Mouse (Mus musculus): Measurements from ENCODE around the gene Spa17.

Gene Spa17

DNA sequence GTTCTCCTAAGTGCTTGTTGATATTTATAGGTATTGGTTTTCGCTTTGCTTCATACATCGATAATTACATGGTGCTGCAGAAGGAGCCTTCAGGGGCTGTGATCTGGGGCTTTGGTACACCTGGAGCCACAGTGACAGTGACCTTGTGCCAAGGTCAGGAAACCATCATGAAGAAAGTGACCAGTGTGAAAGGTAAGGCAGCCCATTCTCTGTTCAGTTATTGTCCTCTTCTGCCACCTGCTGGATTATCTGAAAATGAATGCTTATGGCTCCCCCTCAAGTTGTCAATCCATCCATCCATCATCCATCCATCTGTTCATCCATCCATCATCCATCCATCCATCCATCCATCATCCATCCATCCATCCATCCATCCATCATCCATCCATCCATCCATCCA, 3.2 kb upstream of the Spa17 start:
- DNase-seq (ENCODE audit: low spot score in 2 of 2): no peak

DNA sequence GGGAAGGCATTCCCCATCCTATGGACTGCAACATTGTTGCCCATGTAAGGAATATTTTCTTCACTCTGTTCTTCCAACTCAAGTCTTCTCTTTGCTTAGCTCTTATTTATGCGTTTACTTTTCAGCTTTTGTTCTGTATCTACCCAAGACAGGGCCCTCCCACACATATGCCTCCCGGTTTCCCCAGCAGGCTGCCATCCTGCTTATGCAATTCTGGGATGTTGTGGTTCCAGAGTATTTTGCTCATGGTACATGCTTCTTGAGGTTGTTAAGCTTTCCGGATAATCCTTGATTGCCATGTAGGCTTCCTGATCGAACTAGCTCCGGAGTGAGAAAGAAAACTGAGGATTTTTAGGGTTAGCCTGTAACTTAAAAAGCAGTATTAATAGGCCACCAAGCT, 1.7 kb upstream of the Spa17 start:
- DNase-seq (ENCODE audit: low spot score in 2 of 2): no peak

DNA sequence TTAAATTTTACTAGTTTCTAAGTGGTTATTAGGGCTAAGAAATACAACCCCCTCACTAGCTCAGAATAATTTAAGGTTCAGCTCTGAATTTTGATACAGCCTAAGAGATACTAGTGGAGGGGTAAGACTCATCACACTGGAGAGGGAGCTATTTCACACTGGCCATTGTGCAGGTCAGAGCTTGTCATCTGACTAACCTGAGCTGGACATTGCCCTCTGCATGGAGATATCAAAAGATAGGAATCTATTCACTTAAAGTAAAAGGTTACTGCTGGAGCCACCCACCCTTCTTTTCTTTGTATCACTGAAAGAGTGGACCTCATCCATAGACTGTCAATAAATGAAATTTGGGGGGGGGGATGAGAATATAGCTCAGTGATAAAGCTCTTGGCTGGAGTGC, 794 bp upstream of the Spa17 start:
- no peak for DNase-seq (ENCODE audit: low spot score in 2 of 2)

DNA sequence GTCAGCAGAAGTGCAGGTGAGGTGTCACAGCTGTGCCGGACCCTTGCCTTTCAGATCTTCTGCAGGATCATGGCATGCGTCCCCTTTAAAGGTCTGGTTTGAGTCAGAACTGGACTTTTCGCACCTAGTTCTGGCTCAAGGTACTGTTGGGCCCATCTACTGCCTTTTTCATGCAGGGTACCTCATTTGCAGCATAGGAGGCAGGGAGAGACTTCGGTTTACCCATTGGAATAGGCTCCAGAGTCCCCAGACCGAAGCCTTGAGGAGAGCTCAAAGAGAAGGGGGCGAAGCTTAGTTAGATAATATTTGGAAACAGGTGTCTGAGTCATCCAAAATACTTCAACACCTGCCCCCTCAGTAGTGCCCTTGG, 374 bp upstream of the Spa17 start:
- DNase-seq (ENCODE audit: low spot score in 2 of 2): no peak

DNA sequence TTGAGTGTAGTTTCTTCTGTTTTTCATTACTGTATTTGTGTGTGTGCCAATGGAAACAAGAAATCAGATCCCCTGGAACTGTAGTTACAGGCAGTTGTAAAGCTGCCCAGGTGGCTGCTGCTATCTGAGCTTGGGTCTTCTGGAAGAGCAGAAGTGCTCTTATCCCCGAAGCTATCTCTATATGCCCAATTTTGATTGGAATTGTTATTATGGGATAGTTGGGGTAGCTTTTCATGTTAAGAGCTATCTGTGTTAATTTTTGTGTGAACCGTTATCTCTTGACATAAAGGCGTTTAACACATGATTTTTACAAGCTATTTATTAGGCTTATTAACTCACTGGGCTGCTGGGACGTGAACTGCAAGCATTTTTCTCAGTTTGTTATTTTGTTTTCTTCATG, 4.0 kb downstream of the Spa17 start:
- no peak for DNase-seq (ENCODE audit: low spot score in 2 of 2)

DNA sequence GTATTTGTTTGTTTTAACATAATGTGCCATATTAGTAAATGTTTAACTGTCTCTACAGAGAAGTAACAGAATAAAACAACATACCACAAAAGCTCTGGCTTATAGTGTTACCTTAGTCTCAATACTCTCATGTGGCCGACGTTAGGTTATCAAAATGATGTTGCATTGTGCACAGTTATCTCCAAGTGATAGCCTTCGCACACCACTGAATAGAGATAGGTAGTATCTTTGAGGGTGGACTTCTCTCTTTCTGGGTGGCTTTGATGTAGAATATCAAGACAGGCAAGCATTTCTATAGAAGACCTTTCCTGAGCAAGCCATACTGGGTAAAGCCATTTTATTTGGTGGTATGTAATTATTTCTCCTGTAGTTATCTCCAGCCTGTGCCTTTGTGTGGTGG, 8.4 kb downstream of the Spa17 start:
- DNase-seq (ENCODE audit: low spot score in 2 of 2): no peak

DNA sequence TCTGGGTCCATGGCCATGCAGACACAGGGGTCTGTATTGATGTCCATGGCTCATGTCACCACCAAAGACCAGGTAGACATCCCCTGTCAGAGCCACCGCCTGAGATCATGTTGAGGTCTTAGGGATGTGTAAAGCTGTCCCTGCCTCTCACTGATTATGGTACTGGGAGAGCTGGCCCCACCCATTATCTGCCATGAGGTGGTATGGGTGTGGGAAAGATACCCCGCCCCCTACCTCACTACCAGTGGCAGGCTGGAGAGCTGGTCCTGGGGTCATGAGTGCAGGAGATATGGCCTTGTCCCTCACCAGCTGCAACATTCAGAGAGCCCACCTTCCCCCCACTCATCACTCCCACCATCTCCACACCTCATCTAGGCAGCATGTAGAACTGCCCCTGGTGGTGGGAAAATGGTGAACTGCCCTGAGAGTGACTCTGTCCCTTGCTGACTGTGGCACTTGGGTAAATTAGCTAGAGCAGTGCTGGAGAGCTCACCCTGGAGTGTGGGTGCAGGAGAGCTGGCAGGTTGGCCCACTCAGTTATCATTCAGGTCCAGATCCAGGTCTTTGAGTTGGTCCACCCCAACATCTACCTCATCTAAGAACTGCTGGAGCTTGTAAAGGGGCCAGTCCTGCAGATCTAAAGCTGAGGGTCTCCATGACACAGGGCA, 12.8 kb downstream of the Spa17 start:
- no peak for DNase-seq (ENCODE audit: low spot score in 2 of 2)

DNA sequence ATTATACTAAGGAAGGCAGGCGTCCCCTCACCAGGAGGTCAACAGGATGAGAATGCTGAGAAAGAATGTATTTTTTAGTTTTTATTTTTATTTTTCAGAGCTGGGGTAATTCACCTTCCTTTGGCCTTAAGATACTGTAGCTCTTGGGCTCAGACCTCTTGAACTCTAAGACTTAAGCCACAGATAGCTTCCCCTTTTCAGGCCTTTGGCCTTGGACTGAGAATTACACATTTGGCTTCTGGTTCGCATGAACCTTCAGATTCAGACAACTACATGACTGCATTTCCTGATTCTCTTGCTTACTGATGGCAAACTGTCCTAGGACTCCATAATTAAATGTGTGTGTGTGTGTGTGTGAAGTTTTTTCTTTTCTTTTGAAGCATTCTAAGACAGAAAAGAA, 14.9 kb downstream of the Spa17 start:
- no peak for DNase-seq (ENCODE audit: low spot score in 2 of 2)

DNA sequence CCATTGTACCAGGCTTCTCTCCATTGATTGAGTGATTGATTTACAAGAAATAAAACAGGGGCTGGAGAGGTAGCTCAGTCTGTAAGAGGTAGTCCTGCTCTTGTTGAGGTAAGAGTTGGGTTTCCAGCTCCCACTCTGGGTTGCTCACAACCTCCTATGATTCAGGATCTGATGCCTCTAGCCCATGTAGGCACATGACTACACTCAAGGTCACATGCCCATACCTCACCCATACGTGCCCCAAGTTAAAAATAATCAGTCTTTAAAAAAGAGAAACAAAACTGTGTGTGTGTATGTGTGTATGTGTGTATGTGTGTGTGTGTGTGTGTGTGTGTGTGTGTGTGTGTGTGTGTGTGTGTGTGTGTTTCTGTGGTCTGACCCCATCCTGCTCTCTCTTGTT, 18.0 kb downstream of the Spa17 start:
- DNase-seq (ENCODE audit: low spot score in 2 of 2): no peak

DNA sequence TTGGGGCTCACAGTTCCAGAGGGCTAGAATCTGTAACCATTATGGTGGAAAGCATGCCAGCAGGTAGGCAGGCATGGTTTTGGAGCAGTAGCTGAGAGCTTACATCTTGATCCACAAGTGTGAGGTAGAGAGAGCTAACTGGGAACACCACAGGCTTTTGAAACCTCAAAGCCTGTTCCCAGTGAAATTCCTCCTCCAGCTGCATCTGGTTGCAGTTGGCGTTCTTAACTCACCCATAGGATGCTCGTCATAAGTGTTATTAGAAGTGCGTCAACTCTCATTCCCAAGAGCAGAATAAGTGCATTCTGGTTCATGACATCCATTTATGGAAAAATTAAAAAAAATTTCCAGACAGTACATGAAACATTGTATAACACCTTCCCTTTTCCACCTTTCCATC, 19.8 kb downstream of the Spa17 start:
- no peak for DNase-seq (ENCODE audit: low spot score in 2 of 2)

DNA sequence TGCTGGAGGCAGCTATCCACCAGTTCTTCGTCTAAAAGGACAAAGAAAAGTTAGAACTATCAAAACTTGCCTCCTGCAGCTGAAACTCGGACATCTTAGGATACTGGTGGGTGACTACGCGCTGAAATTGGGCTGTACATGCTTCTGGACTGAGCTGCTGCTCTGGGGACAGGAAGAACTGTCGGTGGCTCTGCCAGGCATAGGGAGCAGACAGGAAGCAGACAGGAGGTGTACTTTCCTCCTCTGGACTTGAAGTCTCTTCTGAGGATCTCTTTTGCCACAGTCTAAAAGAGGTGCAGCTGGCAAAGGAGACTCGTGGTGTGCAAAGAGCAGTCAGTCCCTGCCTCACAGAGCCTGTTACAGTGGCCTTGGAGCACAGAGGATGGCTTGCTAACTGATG, 20.9 kb downstream of the Spa17 start:
- DNase-seq (ENCODE audit: low spot score in 2 of 2): no peak

DNA sequence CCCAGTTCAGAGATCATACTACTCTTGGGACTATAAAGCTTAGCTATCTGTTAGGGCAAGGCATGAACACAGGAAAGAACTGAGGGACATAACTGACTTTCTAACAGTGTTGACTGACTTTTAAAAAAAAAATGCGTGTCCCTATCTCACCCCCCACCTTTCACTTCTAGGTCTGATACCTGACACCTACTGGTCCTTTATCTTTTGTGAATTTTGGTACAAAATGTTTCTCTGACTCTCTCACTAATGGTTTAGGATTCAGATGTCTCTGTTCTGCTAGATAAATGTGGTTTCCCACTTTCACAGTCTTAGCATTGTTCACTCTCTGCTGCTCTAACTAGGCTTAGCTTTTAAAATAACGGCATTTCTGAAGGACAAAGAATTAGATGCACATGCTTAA, 21.5 kb downstream of the Spa17 start:
- DNase-seq (ENCODE audit: low spot score in 2 of 2): no peak

DNA sequence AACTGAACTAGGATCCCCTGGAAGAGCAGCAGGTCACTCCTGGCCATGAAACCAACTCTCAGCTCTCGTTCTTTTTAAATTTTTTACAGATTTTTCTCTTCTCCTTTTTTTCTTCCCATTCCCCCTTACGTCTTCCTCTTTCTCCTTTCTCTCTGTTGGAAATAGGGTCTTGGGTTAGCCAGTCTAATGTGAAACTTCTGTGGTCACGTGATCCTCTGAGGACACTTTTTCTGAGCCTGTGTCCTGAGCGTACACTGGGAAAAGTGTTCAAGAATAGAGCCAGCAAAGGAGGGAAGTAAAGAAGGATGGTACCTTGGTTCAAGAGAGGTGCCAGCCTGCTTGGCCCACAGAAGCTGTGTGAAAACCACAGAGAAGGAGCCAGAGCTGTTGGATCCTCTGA, 23.1 kb downstream of the Spa17 start:
- DNase-seq (ENCODE audit: low spot score in 2 of 2): no peak

DNA sequence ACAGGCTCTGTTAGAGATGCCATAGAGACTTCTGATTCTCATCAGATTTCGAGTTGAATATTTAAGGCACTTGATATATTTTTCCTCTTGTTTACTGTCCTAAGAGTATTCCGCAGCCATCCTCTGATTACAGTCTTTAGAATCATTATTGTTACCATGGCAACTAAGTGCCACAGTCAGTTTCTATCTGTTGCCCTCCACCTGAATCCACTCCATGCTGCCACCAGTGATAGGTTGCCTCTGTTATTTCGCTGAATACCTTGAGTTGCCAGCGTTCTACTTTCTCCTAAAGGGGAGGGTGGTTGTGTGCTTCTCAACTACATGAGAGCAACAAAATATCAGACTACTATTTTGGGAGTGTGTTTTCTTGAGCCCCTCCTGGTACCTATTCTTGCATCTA, 26.8 kb downstream of the Spa17 start:
- DNase-seq (ENCODE audit: low spot score in 2 of 2): no peak

DNA sequence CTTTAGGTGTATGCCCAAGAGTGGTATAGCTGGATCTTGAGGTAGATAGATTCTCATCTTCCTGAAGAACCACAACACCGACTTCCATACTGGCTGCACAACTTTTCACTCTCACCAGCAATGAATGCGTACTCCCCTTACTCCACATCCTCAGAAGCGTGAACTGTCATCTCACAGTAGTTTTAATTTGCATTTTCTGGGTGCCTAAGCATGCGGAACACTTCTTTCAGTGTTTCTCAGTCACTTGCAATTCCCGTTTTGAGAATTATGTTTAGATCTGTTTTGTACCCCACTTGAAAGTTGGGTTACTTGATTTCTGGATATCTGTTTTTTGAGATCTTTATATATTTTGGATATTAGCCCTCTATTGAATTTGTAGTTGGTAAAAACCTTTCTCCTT, 29.9 kb downstream of the Spa17 start:
- DNase-seq (ENCODE audit: low spot score in 2 of 2): no peak

DNA sequence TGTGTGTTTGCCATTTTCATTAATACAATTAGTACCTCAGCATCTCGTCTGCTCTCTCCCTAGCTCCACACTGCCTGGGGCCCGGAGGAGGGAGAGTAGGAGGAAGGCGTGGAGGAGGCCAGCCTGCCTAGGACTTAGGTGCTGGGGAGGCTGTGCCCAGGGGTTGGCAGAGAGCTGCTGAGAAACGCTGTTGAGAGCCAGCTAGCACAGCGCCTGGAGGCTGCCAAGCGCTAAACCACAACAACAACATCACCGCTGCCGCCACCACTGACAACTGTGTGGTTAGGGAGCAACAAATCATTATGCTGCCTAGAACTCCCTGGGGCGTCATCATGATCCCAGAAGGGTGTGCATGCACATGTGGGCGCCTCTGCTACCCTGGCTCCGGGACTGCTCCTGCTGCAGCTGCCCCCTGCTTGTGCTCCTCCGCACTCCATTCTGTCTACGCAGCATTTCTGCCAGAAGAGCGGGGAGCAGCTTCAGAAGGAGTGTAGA, 37.0 kb downstream of the Spa17 start:
- peak in 1 of 2 experiments; percentile 51 for DNase-seq (ENCODE audit: low spot score in 2 of 2)

DNA sequence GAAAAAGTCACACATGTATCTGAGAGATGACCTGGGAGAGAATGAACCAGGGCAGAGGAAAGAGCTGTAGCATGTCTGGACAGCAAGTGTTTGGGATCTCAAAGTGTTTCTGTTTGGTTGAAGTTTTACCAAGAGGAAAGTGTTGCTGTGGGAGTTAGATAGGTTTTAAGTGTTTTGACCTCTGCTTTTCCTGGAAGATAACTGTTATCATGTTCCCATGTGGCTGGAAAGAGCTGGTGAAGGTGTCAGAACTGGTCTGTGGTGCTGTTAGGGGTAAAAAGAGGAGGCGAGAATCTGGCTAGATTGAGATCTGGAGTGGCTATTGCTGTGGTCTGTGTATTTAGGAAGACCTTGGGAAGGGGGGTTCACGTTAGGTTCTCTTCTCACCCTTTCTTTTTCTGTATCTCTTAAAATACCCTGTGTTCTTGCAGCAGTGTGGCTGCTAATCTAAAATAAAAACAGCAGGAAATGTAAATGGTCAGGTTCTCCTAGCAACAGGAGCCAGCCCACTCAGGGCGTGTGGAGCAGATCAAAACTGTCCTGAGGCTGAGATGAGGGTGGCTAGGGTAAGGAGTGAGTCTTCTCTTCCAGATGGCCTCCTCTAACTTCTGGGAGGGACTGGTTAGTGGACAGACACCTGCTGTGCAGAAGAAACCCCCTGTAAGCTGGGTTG, 41.2 kb downstream of the Spa17 start:
- no peak for DNase-seq (ENCODE audit: low spot score in 2 of 2)

DNA sequence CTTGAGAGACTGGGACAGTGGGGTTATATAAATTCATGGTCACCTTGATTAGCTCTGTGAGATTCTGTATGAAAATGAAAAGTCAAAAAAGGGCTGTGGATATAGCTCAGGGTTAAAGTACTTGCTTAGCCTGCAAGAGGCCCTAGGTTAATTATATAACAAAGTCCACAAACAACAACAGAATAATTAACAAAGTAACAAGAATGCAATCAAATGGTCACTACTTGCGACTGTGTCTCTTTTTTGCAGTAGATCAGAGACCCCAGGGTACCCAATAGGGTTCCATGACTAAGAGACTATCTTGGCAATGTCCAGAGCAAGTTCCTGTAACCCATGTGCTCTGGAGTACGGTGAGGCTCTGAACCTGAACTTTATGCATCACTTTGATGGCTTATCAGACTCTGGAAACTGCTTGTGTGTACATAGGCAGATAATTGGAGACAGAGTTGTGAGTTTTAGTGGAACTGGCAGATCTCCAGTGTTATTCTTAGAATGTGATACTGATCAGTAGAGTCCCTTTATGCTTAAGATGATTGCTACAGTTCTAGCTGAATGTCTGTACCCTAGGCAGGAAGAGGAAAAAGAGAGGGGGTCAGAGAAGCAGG, 44.2 kb downstream of the Spa17 start:
- DNase-seq (ENCODE audit: low spot score in 2 of 2): no peak

DNA sequence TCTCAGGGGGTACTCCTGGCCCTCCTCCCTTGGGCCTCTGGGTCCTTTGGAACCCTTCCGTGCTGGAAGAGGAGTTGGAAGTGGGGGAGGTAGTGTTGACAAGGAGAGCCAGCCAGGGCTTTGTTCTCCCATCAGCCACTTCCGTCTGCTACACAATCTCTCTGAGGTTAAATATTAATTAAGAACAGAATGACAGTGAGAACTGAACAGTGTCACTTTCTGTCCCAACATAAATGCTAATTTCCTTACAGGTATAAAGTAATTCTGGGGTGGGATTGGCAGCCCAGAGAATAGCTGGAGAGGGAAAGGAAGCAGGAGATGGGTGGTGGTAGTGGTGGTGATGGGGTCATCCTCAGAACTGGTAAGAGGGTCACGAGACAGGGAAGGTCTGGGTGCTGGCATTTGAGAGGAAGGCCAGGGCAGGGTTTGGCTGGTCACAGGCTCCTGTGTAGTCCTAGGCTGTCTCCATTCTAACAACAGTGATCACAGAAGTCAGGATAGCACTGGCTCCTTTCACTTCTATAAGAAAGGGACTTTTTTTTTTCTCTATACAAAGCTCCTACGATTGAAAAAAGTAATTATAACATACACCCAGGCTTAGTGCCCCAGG, 44.8 kb downstream of the Spa17 start:
- no peak for DNase-seq (ENCODE audit: low spot score in 2 of 2)

DNA sequence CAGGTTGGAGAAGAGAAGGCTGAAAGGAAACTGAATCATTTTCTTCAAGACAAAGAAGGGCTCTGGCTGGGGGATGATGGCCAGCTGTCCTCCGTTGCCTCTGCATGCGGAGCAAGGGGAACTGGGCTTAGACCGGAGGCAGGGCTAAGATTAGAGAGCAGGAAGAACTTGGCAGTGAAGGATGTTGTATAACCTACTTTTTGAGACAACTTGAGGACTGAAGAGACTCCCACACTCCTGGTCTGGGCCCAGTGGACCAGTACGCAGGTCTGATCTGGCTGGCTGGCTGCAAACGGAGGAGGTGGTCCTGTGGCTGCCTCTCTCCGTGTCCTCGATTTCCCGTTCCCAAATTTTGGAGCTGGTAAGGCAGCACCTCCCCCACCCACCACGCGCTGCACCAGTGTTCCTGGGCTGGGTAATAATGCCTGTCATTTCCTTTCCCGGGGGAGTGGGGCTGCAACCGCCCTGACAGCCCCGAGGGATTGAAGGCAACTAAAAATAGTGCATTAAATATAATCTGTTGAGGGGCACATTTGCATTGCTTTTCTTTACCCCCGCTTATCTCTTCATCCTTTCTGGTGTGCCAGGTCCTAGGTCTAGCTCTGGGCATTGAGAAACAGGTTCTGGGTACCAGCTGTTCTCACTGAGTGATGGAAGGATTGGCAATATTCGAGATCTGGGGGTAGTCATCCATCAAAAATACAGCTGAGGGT, 45.5 kb downstream of the Spa17 start:
- DNase-seq (ENCODE audit: low spot score in 2 of 2): peak in 1 of 2 experiments; percentile 20

DNA sequence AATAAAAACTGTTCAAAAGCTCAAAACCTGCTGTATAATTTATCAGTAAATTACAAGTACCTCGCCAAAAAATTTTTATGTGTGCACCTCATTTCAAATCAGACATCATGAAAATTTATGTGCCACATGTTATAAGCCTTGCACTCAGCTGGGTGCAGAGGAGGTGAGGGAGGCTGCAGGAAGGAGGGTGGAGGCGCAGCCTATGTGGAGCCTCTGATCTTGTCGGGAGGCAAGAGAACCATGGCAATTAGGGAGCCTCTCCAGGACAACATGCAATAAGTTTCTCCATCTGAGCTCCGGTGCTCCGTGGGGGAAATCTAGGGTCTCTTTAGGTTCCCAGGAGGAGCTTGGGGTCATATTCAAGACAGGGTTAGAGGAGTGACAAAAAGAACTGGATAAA, 46.1 kb downstream of the Spa17 start:
- no peak for DNase-seq (ENCODE audit: low spot score in 2 of 2)

DNA sequence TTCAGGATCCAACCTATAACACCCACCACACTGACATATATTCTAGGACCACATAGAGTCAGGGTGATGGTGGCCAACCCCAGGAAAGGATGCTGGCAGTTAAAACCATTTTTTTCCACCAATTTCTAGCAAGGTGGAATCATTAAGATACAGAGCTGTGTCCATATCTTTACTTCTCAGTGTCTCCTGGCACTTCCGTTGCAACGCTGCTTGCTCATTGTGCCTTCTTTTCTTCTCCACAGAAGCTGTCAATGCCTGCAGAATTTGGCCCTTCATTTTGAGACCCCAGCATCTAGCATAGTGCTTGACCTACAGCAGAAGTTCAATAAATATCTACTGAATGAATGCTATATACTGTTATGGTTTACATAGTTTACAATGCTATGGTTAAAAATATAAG, 46.5 kb downstream of the Spa17 start:
- DNase-seq (ENCODE audit: low spot score in 2 of 2): no peak
